Mouse (Mus musculus) bone marrow, adult 2 months (tissue): Measurements from ENCODE around the gene Sergef.

Experiments
- CTCF ChIP-seq: fragments of 200-500 bp; IDR thresholded peaks from 2 replicates; pipeline ENCODE4 v1.5.1; 2011; ENCODE audit warnings: low read length, control low read depth; ENCODE audit not compliant: control insufficient read depth, insufficient read depth
- POLR2A ChIP-seq: fragments of 200-500 bp; IDR thresholded peaks from 2 replicates; pipeline ENCODE4 v1.6.1; 2011; ENCODE audit warnings: low read depth, mild to moderate bottlenecking, control low read depth, low read length, borderline replicate concordance; ENCODE audit not compliant: control insufficient read depth

- TF ChIP-seq CTCF = no peak
- no peak for TF ChIP-seq POLR2A
These were observed 244.7 kb downstream of the Sergef start for GRCm38 (mm10) chr7:46394933-46395332.
